Mouse (Mus musculus) hindbrain, embryonic 11.5 days (tissue): ENCODE measurements around the gene Oog2. TPM values are rescaled to one million over a fixed set of nuclear protein-coding genes. Genes with fewer than 3 reads are reported as not detected.
"Not testable (repeated sequence)": the region's sequence is repeated elsewhere in the genome, so short reads cannot be mapped to it uniquely, and the experiment has no call there.

Source experiments
- ATAC-seq: fragments of 200-750 bp; cut with Nextera tagmentation; 2 replicates; pipeline ENCODE4 v1.8.0; 2017; ENCODE audit warnings: mild to moderate bottlenecking, moderate TSS enrichment, moderate library complexity; ENCODE audit not compliant: low FRiP score
- DNase-seq: peaks from one replicate; pipeline ENCODE4 v3.0.0-alpha.2; 2015; ENCODE audit warnings: low spot score
- H3K27ac ChIP-seq: fragments of 300-500 bp; sonication (generic); 2 replicates; pipeline ENCODE4 v1.5.1; 2014; ENCODE audit warnings: mild to moderate bottlenecking, low read depth, low read length
- H3K27me3 ChIP-seq: fragments of 300-500 bp; sonication (generic); 2 replicates; pipeline ENCODE4 v1.6.1; 2014; ENCODE audit warnings: mild to moderate bottlenecking, low read length, moderate library complexity, mixed read lengths; ENCODE audit not compliant: control insufficient read depth, insufficient read depth
- H3K36me3 ChIP-seq: fragments of 300-500 bp; sonication (generic); 2 replicates; pipeline ENCODE4 v1.6.1; 2014; ENCODE audit warnings: mild to moderate bottlenecking, low read length, moderate library complexity, mixed read lengths; ENCODE audit not compliant: control insufficient read depth, insufficient read depth
- H3K4me1 ChIP-seq: fragments of 300-500 bp; sonication (generic); replicated peaks from 2 replicates; pipeline ENCODE4 v1.6.1; 2014; ENCODE audit warnings: low read length, mixed read lengths; ENCODE audit not compliant: control insufficient read depth, insufficient read depth
- H3K4me2 ChIP-seq: fragments of 300-500 bp; sonication (generic); replicated peaks from 2 replicates; pipeline ENCODE4 v1.6.1; 2014; ENCODE audit warnings: mild to moderate bottlenecking, low read depth, low read length
- H3K4me3 ChIP-seq: fragments of 300-500 bp; sonication (generic); 2 replicates; pipeline ENCODE4 v1.5.1; 2014; ENCODE audit warnings: low read depth, low read length
- H3K9ac ChIP-seq: fragments of 300-500 bp; sonication (generic); 2 replicates; pipeline ENCODE4 v1.6.1; 2014; ENCODE audit warnings: low read depth, low read length
- H3K9me3 ChIP-seq: fragments of 300-500 bp; sonication (generic); 2 replicates; pipeline ENCODE4 v1.6.1; 2016; ENCODE audit warnings: low read length; ENCODE audit not compliant: control insufficient read depth
- WGBS: fragments of 180-500 bp; shearing (Covaris S2); extraction: QIAGEN DNeasy Blood & Tissue Kit; methylation state at CpG from one replicate; pipeline ENCODE4 v1.1.7; 2014; 5-methylcytosine and 5-hydroxymethylcytosine counted together
- polyA plus RNA-seq: library from polyadenylated mRNA; unstranded; fragments of >200 nt; fragmentation: Nextera tagmentation; extraction: Ambion mirVana; gene quantifications from 2 replicates; pipeline ENCODE4 v1.2.1, GENCODE M21; 2014

Gene Oog2
- polyA plus RNA-seq = not detected in 2 replicates

DNA sequence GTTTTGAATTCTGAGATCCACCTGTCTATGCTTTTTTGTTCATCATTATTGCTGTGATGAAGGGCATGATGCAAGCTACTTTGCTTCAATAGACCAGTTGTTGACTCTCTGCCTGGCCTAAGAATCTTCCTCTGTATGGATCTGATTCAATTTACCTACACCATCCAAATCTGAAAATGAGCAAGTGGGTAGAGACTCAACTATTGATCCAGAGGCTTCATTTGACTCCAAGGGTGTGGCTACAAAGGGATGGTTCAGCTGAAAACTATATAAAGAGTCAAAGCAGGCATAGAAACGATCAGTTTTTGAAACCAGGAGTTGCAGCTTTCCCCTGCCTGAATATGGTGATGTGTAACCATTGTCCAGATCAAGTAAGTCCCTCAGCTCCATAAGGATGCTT lies at the start of gene Oog2:
Oog2 (plus strand) TSS at position 301 of the 400 bp plus-strand sequence.
- DNase-seq (no peak), ATAC-seq (no peak)
- H3K27me3 ChIP-seq = no peaks in the 10 kb centered on the region
- no peaks in the 10 kb centered on the region for H3K36me3 ChIP-seq
- 55% methylated on average over 1 of the region's 1 CpGs for WGBS
- no peak within 1 kb of the TSS for H3K4me3 ChIP-seq
- H3K27ac ChIP-seq = no peak within 1 kb of the TSS
- peaks cover 2% of the 10 kb centered on the region; the same call in 1 of the 2 replicates for H3K9me3 ChIP-seq
- H3K4me1 ChIP-seq = no peaks in the 10 kb centered on the region
- no peak within 1 kb of the TSS for H3K4me2 ChIP-seq
- no peak within 1 kb of the TSS for H3K9ac ChIP-seq

DNA sequence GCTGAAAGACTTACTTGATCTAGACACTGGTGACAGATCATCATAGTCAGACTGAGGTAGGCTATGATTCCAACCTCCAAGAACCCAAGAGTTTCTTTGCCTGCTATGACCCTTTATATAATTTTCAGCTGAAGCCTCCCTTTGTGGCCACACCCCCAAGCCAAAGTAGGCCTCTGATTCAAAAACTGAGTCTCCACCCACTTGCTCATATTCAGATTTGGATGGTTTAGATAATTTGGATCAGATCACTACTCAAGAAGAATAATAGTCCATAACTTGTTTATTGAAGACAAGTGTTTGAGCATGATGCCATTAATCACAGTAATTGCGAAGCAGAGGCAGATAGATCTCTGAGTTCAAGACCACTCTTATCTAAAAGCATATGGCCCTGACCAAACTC lies 28.0 kb upstream of the Oog2 start, which contains the start of gene Oog3:
Oog3 (minus strand) TSS at position 101 of the 400 bp plus-strand sequence.
- ATAC-seq (no peak), DNase-seq (no peak)
- no peak within 1 kb of the TSS for H3K9ac ChIP-seq
- no peak within 1 kb of the TSS for H3K4me2 ChIP-seq
- no peaks in the 10 kb centered on the region for H3K27me3 ChIP-seq
- no peaks in the 10 kb centered on the region for H3K36me3 ChIP-seq
- no peaks in the 10 kb centered on the region for H3K4me1 ChIP-seq
- H3K4me3 ChIP-seq = no peak within 1 kb of the TSS
- 82% methylated on average over 1 of the region's 1 CpGs for WGBS
- no peak within 1 kb of the TSS for H3K27ac ChIP-seq
- peaks cover 6% of the 10 kb centered on the region for H3K9me3 ChIP-seq

GRCm38 (mm10) chr4:144213218-144213617 lies 22.7 kb downstream of the Oog2 start, which contains the start of gene C87977:
Gene C87977, minus strand, starts transcription at chr4:144213318.
- not testable (repeated sequence) for H3K27ac ChIP-seq, H3K4me1 ChIP-seq, ATAC-seq, H3K9me3 ChIP-seq, H3K4me2 ChIP-seq, DNase-seq, H3K4me3 ChIP-seq, H3K9ac ChIP-seq, H3K36me3 ChIP-seq, H3K27me3 ChIP-seq
- 89% methylated on average over 1 of the region's 1 CpGs for WGBS

Other genes with a start within 250 kb of the Oog2 start
- not detected in 2 replicates for gene Pramef25, start 239.7 kb upstream of the Oog2 start, polyA plus RNA-seq
- gene Gm13101, start 223.8 kb upstream of the Oog2 start, polyA plus RNA-seq = not detected in 2 replicates
- not detected in 2 replicates for gene Pramef17, start 196.3 kb upstream of the Oog2 start, polyA plus RNA-seq
- gene Pramel4, start 131.6 kb upstream of the Oog2 start, polyA plus RNA-seq = not detected in 2 replicates
- not detected in 2 replicates for gene Gm13102, start 84.2 kb upstream of the Oog2 start, polyA plus RNA-seq
- gene Oog3, start 28.1 kb upstream of the Oog2 start, polyA plus RNA-seq = not detected in 2 replicates
- not detected in 2 replicates for gene C87977, start 22.6 kb downstream of the Oog2 start, polyA plus RNA-seq
- not detected in 2 replicates for gene Pramel5, start 89.8 kb downstream of the Oog2 start, polyA plus RNA-seq
- not detected in 2 replicates for gene Gm13128, start 139.5 kb downstream of the Oog2 start, polyA plus RNA-seq
- gene Gm13119, start 167.2 kb downstream of the Oog2 start, polyA plus RNA-seq = not detected in 2 replicates
- not detected in 2 replicates for gene Pramef20, start 187.2 kb downstream of the Oog2 start, polyA plus RNA-seq
- 0.12 TPM in 1 of 2 replicates, not detected in the other for gene Pramef12, start 217.7 kb downstream of the Oog2 start, polyA plus RNA-seq
- gene 1700012P22Rik, start 248.1 kb downstream of the Oog2 start, polyA plus RNA-seq = 0.21 and 0.29 TPM in 2 replicates